Mouse (Mus musculus): ENCODE data around the gene Hoxd10. TPM values are rescaled to one million over a fixed set of nuclear protein-coding genes. Genes with fewer than 3 reads are reported as not detected.

The Hoxd10 gene
- total and polyA plus RNA-seq, 2 experiments from 2014 or later, result 0.22 TPM; not detected in 1

DNA sequence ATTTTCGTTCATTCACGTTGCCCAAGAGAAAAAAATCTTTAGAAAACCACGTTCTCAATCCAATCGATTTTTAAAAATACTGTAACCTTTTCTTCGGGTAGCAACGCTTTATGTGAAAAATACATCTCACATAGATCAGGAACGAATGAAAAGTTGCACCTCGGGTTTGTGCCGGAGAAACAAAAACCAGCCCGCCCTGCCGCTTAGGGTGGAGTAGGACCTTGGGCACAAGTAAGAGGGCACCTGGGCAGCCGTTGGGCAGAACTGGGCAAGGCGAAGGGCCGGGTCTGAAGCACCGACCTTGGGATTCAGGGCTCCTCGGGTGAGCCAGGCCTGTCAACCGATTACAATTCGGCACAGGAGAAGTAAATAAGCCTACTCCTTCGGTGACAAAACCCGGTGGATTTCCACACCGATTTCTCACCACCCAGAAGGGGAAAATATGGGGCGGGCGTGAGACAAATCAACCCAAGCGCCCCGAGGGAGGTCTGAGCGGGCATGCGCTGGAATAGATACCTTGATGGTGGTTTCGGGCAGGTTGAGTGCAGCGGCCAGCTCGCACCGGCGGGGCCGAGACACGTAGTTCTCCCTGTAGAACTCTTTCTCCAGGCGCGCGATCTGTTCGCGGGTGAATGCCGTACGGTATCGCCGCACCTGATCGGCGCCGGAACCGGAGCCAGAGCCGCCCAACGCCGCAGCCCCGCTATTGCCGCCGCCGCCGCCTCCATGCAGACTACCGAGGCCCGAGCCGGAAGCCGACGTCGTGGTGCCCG is 34.3 kb upstream of the Hoxd10 start:
- 0 out of 2 replicates have a peak overlapping the region, but pooled peaks have one; percentile 17 for H3K4me3 ChIP-seq (ENCODE audit: low read depth, low read length)
- no peaks in the 10 kb centered on the region for H3K36me3 ChIP-seq (ENCODE audit: insufficient read depth, low read length)
- H3K4me2 ChIP-seq (ENCODE audit: low read depth, low read length, poor library complexity, severe bottlenecking), result no peak overlapping the region
- no peaks in the 10 kb centered on the region for H3K4me1 ChIP-seq (ENCODE audit: insufficient read depth, low read length)
- DNase-seq (ENCODE audit: low spot score) (no peak), ATAC-seq (ENCODE audit: low FRiP score) (no peak)
- H3K27me3 ChIP-seq (ENCODE audit: insufficient read depth, low read length), result peaks cover 61% of the 10 kb centered on the region
- TF ChIP-seq CTCF (IDR thresholded peaks at IDR 0.05), result no peak
- 3% methylated on average over 62 of the region's 62 CpGs for WGBS
- H3K9ac ChIP-seq (replicated peaks; ENCODE audit: low read length, poor library complexity, severe bottlenecking), result no peak overlapping the region
- H3K27ac ChIP-seq (ENCODE audit: low read depth, low read length), result no peak overlapping the region
- H3K9me3 ChIP-seq (ENCODE audit: low read length), result no peaks in the 10 kb centered on the region

DNA sequence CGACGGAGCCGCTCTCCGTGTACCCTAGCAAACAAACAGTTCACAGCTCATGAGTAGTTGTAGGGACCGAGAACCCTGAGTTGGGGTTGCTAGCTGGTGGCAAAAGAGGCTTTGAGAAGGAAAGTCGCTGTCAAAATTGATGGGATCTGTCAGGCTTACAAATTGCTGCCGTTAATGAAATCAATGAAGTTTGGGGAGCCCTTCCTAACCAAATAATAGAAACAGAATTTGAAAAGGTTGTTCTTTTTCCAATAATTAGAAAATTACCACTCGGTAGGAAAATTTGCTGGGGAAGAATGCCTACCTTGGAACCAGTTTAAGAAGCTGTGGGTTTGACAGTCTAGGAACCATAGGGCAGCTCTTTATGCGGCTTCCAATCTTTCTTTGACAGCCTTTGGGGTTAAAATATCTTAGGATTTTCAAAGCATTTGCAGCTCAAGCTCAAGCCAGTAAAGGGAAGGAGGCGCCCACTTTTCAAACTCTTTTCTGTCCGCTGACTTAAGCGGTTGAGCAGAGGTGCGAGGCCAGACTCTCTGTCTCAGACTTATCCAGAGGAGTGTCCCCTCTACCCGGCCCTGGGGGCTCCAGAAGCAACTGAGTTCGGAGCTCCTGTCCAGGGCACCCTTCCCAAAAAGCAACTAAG is 33.6 kb upstream of the Hoxd10 start:
- no peaks in the 10 kb centered on the region for H3K4me1 ChIP-seq (ENCODE audit: insufficient read depth, low read length)
- H3K9ac ChIP-seq (replicated peaks; ENCODE audit: low read length, poor library complexity, severe bottlenecking), result no peak overlapping the region
- no peaks in the 10 kb centered on the region for H3K36me3 ChIP-seq (ENCODE audit: insufficient read depth, low read length)
- no peak overlapping the region for H3K4me2 ChIP-seq (ENCODE audit: low read depth, low read length, poor library complexity, severe bottlenecking)
- no peaks in the 10 kb centered on the region for H3K9me3 ChIP-seq (ENCODE audit: low read length)
- DNase-seq (ENCODE audit: low spot score) (no peak), ATAC-seq (ENCODE audit: low FRiP score) (no peak)
- H3K27me3 ChIP-seq (ENCODE audit: insufficient read depth, low read length), result peaks cover 66% of the 10 kb centered on the region
- no peak for TF ChIP-seq CTCF (IDR thresholded peaks at IDR 0.05)
- WGBS, result 1% methylated on average over 15 of the region's 15 CpGs
- H3K4me3 ChIP-seq (ENCODE audit: low read depth, low read length), result peak overlapping the region; percentile 18
- H3K27ac ChIP-seq (ENCODE audit: low read depth, low read length), result no peak overlapping the region

DNA sequence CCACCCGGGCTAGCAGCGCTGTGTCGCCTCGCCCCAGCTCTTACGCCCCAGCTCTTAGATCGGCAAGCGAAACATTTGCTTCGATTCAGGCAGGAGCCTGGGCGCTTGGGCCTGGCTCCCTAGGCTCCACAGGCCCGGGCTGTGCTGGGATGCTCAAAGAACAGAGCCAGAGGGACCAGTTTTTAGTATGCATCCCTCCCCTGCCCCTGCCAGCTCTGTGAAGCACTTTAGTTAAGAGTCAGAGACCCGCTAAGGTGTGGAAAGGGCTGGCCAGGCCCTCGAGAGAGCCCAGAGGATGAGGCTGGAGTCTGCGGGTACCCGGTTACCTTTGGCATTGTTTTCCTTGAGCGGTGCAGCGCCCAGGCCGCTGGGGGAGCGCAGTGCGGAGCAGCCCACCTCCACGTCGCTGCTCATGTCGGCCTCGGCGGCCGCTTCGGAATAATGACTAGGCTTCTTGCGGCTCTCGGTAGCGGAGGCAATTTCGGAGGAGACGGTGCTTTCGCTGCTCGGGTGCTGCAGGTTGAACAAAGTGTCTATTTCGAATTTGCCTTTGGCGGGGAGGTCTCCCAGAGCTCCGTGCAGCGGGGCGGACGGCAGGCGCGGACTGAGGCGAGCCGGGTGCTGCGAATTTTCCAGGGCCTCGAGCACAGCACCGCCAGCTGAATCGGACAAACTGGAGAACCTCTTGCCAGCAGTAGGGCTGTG is 32.9 kb upstream of the Hoxd10 start:
- H3K4me3 ChIP-seq (ENCODE audit: low read depth, low read length), result peak overlapping the region; percentile 18
- DNase-seq (ENCODE audit: low spot score), result no peak
- no peak overlapping the region for H3K27ac ChIP-seq (ENCODE audit: low read depth, low read length)

DNA sequence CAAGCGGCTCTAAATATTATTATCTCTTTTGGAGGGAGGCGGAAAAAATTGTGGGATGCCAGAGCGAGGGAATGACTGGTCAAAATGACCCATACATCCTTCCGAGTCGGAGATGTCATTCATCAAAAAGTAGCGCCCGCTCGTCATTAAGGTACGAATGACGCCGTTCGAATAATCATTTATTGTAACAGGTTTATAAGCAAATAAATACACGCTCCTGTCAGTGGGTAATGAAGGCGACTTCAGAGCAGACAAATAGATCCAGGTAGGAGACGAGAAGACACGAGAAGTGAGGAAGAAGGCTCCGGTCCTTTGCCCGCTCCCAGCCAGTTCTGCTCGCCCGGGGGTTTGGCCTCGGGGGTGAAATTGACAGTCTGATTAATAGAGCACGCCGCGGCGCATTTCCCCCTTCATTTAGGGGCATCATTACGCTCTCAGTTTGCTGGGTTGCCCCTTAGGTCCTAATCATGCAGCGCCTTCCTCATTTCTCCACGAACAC is 32.2 kb upstream of the Hoxd10 start, which contains the start of gene Evx2:
Gene Evx2 (minus strand): TSS at position 51 of the 499 bp plus-strand sequence.
- no peak within 1 kb of the TSS for H3K9ac ChIP-seq (replicated peaks; ENCODE audit: low read length, poor library complexity, severe bottlenecking)
- no peaks in the 10 kb centered on the region for H3K9me3 ChIP-seq (ENCODE audit: low read length)
- DNase-seq (ENCODE audit: low spot score), result no peak
- no peak within 1 kb of the TSS for H3K27ac ChIP-seq (ENCODE audit: low read depth, low read length)
- TF ChIP-seq CTCF (IDR thresholded peaks at IDR 0.05), result no peak
- 2% methylated on average over 28 of the region's 28 CpGs for WGBS
- H3K36me3 ChIP-seq (ENCODE audit: insufficient read depth, low read length), result no peaks in the 10 kb centered on the region
- peaks cover 70% of the 10 kb centered on the region for H3K27me3 ChIP-seq (ENCODE audit: insufficient read depth, low read length)
- peak within 1 kb of the TSS; percentile 18 for H3K4me3 ChIP-seq (ENCODE audit: low read depth, low read length)
- H3K4me2 ChIP-seq (ENCODE audit: low read depth, low read length, poor library complexity, severe bottlenecking), result no peak within 1 kb of the TSS
- no peak for ATAC-seq (ENCODE audit: low FRiP score)
- H3K4me1 ChIP-seq (ENCODE audit: insufficient read depth, low read length), result no peaks in the 10 kb centered on the region

More for the DNA sequence above, 32.9 kb upstream of the Hoxd10 start:
- H3K4me2 ChIP-seq (ENCODE audit: low read depth, low read length, poor library complexity, severe bottlenecking), result no peak overlapping the region
- no peaks in the 10 kb centered on the region for H3K9me3 ChIP-seq (ENCODE audit: low read length)
- H3K4me1 ChIP-seq (ENCODE audit: insufficient read depth, low read length), result no peaks in the 10 kb centered on the region
- WGBS, result under 1% methylated on average over 47 of the region's 47 CpGs
- no peaks in the 10 kb centered on the region for H3K36me3 ChIP-seq (ENCODE audit: insufficient read depth, low read length)
- peaks cover 70% of the 10 kb centered on the region for H3K27me3 ChIP-seq (ENCODE audit: insufficient read depth, low read length)
- H3K9ac ChIP-seq (replicated peaks; ENCODE audit: low read length, poor library complexity, severe bottlenecking), result no peak overlapping the region
- TF ChIP-seq CTCF (IDR thresholded peaks at IDR 0.05), result no peak
- no peak for ATAC-seq (ENCODE audit: low FRiP score)

DNA sequence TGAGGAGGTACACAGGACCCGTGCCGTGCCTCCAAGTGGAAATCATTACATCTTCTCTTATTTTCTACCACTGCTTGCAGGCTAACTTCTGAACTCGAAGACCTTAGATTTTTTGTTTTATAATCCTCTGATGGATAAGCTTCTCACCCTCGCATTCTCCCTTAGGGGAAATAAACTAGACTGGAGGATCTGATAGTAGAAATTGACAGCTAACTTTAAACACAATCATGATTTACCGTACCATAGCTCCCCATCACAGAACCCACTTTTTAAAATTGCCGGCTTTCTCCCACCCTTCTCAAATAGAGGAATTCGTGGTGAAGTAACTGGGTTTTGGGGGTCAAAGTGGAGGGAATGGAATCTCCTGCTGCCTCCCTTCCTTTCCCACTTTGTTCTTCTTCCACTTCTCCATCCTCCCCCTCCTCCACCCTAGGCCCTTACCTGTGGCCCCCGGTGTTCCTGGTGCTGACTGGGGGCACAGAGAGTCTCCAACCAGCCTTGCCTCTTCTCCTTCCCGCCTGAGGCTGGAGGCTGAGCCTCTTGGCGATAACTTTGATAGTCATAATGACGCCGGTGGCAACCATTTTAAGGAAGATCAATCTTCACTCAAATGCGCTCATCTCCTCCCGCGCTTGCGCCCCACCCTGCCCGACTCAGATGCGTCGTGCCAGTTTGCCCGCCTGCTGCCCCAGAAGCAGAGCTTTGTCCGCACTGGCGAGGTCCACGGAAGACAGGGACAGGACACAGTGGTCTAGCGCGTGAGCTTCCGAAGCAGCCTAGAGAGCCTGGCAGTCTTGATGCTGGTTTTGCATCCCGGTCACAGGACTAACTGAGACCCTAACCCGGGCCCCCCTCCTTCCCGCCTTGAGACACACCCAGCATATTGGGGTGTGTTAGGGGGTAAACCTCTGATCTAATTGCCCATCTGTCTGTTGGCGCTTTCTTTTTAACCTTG is 31.0 kb upstream of the Hoxd10 start:
- Histone ChIP-seq H3K27ac (ENCODE audit: low read depth, low read length) (no peak overlapping the region), H3K9me3 (ENCODE audit: low read length) (no peaks in the 10 kb centered on the region), H3K4me2 (ENCODE audit: low read depth, low read length, poor library complexity, severe bottlenecking) (no peak overlapping the region), H3K36me3 (ENCODE audit: insufficient read depth, low read length) (no peaks in the 10 kb centered on the region), H3K4me3 (ENCODE audit: low read depth, low read length) (no peak overlapping the region; the same call in 1 of the 2 replicates), H3K27me3 (ENCODE audit: insufficient read depth, low read length) (peaks cover 72% of the 10 kb centered on the region), H3K9ac (replicated peaks; ENCODE audit: low read length, poor library complexity, severe bottlenecking) (no peak overlapping the region), H3K4me1 (ENCODE audit: insufficient read depth, low read length) (no peaks in the 10 kb centered on the region)
- 3% methylated on average over 30 of the region's 30 CpGs for WGBS
- TF ChIP-seq CTCF (IDR thresholded peaks at IDR 0.05), result no peak
- DNase-seq (ENCODE audit: low spot score) (no peak), ATAC-seq (ENCODE audit: low FRiP score) (no peak)

Data from midbrain, postnatal 0 days (tissue).